23 mouse cellular contexts compared by ENCODE assay signal in the genomic region with DNA sequence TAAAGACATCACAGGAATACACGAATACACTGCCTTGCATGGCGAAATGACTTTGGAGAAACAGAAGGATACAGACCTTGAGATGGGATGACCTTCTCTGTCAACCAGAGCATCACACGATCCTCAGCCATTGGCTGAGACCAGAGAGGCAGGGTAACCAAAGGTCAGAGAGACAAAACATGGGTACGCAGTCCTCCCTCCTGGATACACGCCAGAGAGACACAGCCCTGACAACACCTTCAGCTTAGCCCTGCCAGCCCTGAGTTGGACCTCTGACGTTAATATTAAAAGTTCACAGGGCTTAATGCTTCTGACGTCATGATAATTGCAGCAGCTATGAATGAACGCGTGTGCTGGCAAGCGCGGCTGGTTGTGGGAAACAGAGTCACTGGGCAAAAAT. TPM values are rescaled to one million over a fixed set of nuclear protein-coding genes. Genes with fewer than 3 reads are reported as not detected.
DNase-seq lines count a peak whose midpoint lies in the region; ATAC-seq and TF ChIP-seq lines count a peak whose summit lies in the region.
"Had no signal": no experiment of that assay in that cellular context is flagged by ENCODE, and none has a peak within 500 bp of the region (broad histone marks: within the 10 kb centered on the region; RNA-seq: fewer than 3 reads in every experiment).

No protein-coding gene starts in this region.

- no peaks in the 10 kb centered on the region for H3K27me3 ChIP-seq in heart, embryonic 10.5 days (ENCODE audit: insufficient read depth, poor library complexity, severe bottlenecking)
- no peaks in the 10 kb centered on the region for H3K27me3 ChIP-seq in liver, adult 2 months (ENCODE audit: control insufficient read depth, insufficient read depth, low read length)
- peaks cover 16% of the 10 kb centered on the region for H3K27me3 ChIP-seq in liver, embryonic 12.5 days (replicated peaks)
- no peaks in the 10 kb centered on the region for H3K27me3 ChIP-seq in liver, postnatal 0 days (ENCODE audit: insufficient read depth, low read length)
- no peaks in the 10 kb centered on the region for H3K27me3 ChIP-seq in liver, embryonic 11.5 days (replicated peaks; ENCODE audit: control insufficient read depth, insufficient read depth, low read length)
- H3K27me3 ChIP-seq: embryonic facial prominence, embryonic 13.5 days; embryonic facial prominence, embryonic 15.5 days had no signal

- peak; percentile 84 for DNase-seq in heart, adult 11 months
- no peak for DNase-seq in heart, embryonic 10.5 days (ENCODE audit: low spot score)
- peak; percentile 88 for DNase-seq in liver, adult 2 months (ENCODE audit: extremely low read depth, low read depth, low spot score)
- no peak for DNase-seq in liver, postnatal 0 days
- DNase-seq in liver, embryonic 11.5 days (ENCODE audit: low spot score): no peak
- DNase-seq: adrenal gland, adult 2 months; adrenal gland, postnatal 25 days; cerebellum, adult 11 months; cerebellum, adult 18-20 months; cerebellum, adult 8-10 months; cerebellum, adult 9-11 months; cerebellum, postnatal 14 days; cerebellum, postnatal 36 days; embryo, embryonic 11 days had no signal

- no peak for TF ChIP-seq CTCF in liver, adult 2 months (IDR thresholded peaks at IDR 0.05; ENCODE audit: low read depth, low read length)
- no peak for TF ChIP-seq CTCF in liver, postnatal 0 days (IDR thresholded peaks at IDR 0.05; ENCODE audit: low read depth)

- no peak for ATAC-seq in liver, embryonic 12.5 days
- peak; percentile 78 for ATAC-seq in liver, postnatal 0 days
- ATAC-seq in liver, embryonic 11.5 days (replicated peaks; ENCODE audit: low FRiP score): no peak
- ATAC-seq: forebrain, embryonic 14.5 days; forebrain, embryonic 16.5 days had no signal

- no peak overlapping the region for H3K9ac ChIP-seq in liver, adult 2 months (ENCODE audit: low read depth, low read length)
- H3K9ac ChIP-seq in liver, embryonic 12.5 days: no peak overlapping the region
- H3K9ac ChIP-seq in liver, postnatal 0 days (replicated peaks): no peak overlapping the region
- no peak overlapping the region for H3K9ac ChIP-seq in liver, embryonic 11.5 days (ENCODE audit: low read depth, low read length)
- H3K9ac ChIP-seq: embryonic facial prominence, embryonic 13.5 days; embryonic facial prominence, embryonic 15.5 days; forebrain, embryonic 12.5 days had no signal

- no peak for TF ChIP-seq EP300 in liver, postnatal 0 days (IDR thresholded peaks at IDR 0.05; ENCODE audit: low read depth)

- 0 out of 2 replicates have a peak, but pooled peaks cover 5% of the 10 kb centered on the region for H3K9me3 ChIP-seq in heart, embryonic 10.5 days
- H3K9me3 ChIP-seq in liver, embryonic 12.5 days (replicated peaks): no peaks in the 10 kb centered on the region
- H3K9me3 ChIP-seq in liver, postnatal 0 days (ENCODE audit: low read length): no peaks in the 10 kb centered on the region
- H3K9me3 ChIP-seq in liver, embryonic 11.5 days (ENCODE audit: control insufficient read depth, low read length): 0 out of 2 replicates have a peak, but pooled peaks cover 3% of the 10 kb centered on the region
- H3K9me3 ChIP-seq: embryonic facial prominence, embryonic 13.5 days; embryonic facial prominence, embryonic 15.5 days had no signal

- no peaks in the 10 kb centered on the region for H3K36me3 ChIP-seq in heart, embryonic 10.5 days
- no peaks in the 10 kb centered on the region for H3K36me3 ChIP-seq in liver, adult 2 months (ENCODE audit: control insufficient read depth, insufficient read depth, low read length)
- no peaks in the 10 kb centered on the region for H3K36me3 ChIP-seq in liver, embryonic 12.5 days
- no peaks in the 10 kb centered on the region for H3K36me3 ChIP-seq in liver, postnatal 0 days (replicated peaks; ENCODE audit: insufficient read depth, low read length)
- no peaks in the 10 kb centered on the region for H3K36me3 ChIP-seq in liver, embryonic 11.5 days (ENCODE audit: control insufficient read depth, insufficient read depth, low read length)
- H3K36me3 ChIP-seq: embryonic facial prominence, embryonic 13.5 days; embryonic facial prominence, embryonic 15.5 days; forebrain, embryonic 10.5 days; forebrain, embryonic 12.5 days had no signal

- no peak overlapping the region for H3K4me3 ChIP-seq in heart, embryonic 10.5 days
- no peak overlapping the region for H3K4me3 ChIP-seq in liver, adult 2 months (ENCODE audit: insufficient read depth, low read depth, low read length)
- H3K4me3 ChIP-seq in liver, embryonic 12.5 days: no peak overlapping the region
- no peak overlapping the region for H3K4me3 ChIP-seq in liver, postnatal 0 days (ENCODE audit: low read depth, low read length)
- H3K4me3 ChIP-seq in liver, embryonic 11.5 days (ENCODE audit: low read depth, low read length): no peak overlapping the region
- H3K4me3 ChIP-seq: embryonic facial prominence, embryonic 13.5 days; embryonic facial prominence, embryonic 15.5 days; erythroblast, embryonic 14.5 days; forebrain, embryonic 10.5 days; forebrain, embryonic 12.5 days had no signal

- peaks cover 22% of the 10 kb centered on the region for H3K4me1 ChIP-seq in heart, embryonic 10.5 days
- H3K4me1 ChIP-seq in liver, adult 2 months (ENCODE audit: control insufficient read depth, insufficient read depth, low read length): peaks cover 4% of the 10 kb centered on the region; the same call in 1 of the 2 replicates
- peaks cover 10% of the 10 kb centered on the region; the same call in 1 of the 2 replicates for H3K4me1 ChIP-seq in liver, embryonic 12.5 days
- peaks cover 7% of the 10 kb centered on the region; the same call in 1 of the 2 replicates for H3K4me1 ChIP-seq in liver, postnatal 0 days (ENCODE audit: insufficient read depth)
- H3K4me1 ChIP-seq in liver, embryonic 11.5 days (replicated peaks; ENCODE audit: control insufficient read depth, insufficient read depth, low read length): peaks cover 4% of the 10 kb centered on the region; the same call in 1 of the 2 replicates
- H3K4me1 ChIP-seq: forebrain, embryonic 10.5 days; forebrain, embryonic 12.5 days had no signal

- H3K27ac ChIP-seq in heart, embryonic 10.5 days: no peak overlapping the region
- H3K27ac ChIP-seq in liver, adult 2 months (replicated peaks; ENCODE audit: insufficient read depth, low read depth, low read length): no peak overlapping the region
- H3K27ac ChIP-seq in liver, embryonic 12.5 days: no peak overlapping the region
- no peak overlapping the region for H3K27ac ChIP-seq in liver, postnatal 0 days (ENCODE audit: low read depth)
- no peak overlapping the region for H3K27ac ChIP-seq in liver, embryonic 11.5 days (ENCODE audit: low read depth, low read length)
- H3K27ac ChIP-seq: embryonic facial prominence, embryonic 13.5 days; embryonic facial prominence, embryonic 15.5 days; forebrain, embryonic 10.5 days; forebrain, embryonic 12.5 days had no signal

- no peak for TF ChIP-seq POLR2A in liver, adult 2 months (IDR thresholded peaks at IDR 0.05; ENCODE audit: extremely low read depth, insufficient read depth, low read length)

- H3K4me2 ChIP-seq in liver, embryonic 12.5 days: no peak overlapping the region
- no peak overlapping the region for H3K4me2 ChIP-seq in liver, postnatal 0 days (ENCODE audit: low read depth, low read length)
- no peak overlapping the region for H3K4me2 ChIP-seq in liver, embryonic 11.5 days
- H3K4me2 ChIP-seq: embryonic facial prominence, embryonic 13.5 days; embryonic facial prominence, embryonic 15.5 days; forebrain, embryonic 12.5 days had no signal

- WGBS in heart, embryonic 10.5 days: 78% methylated on average over 11 of the region's 11 CpGs
- 44% methylated on average over 11 of the region's 11 CpGs for WGBS in liver, adult 2 months
- 69% methylated on average over 11 of the region's 11 CpGs for WGBS in liver, embryonic 12.5 days (ENCODE audit: insufficient replicate concordance)
- WGBS in liver, postnatal 0 days (ENCODE audit: insufficient replicate concordance): 72% methylated on average over 11 of the region's 11 CpGs
- 81% methylated on average over 11 of the region's 11 CpGs for WGBS in liver, embryonic 11.5 days

- H3K79me2 ChIP-seq in liver, adult 2 months (ENCODE audit: control insufficient read depth, insufficient read depth, low read length): no peaks in the 10 kb centered on the region

RNA-seq across cellular contexts. Expression of a gene that starts 11.1 kb away (rescaled TPM):
- polyA plus RNA-seq in heart, embryonic 10.5 days (2016; fragmentation: Nextera tagmentation; extraction: Ambion mirVana): 15.3 and 17.7 TPM in 2 replicates
- 0.65 and 0.67 TPM in 2 replicates for total RNA-seq in liver, adult 2 months (2014; rRNA removed)
- 1.8 and 2.9 TPM in 2 replicates for polyA plus RNA-seq in liver, adult 2 months (2012; rRNA removed)
- 2.8 and 3.5 TPM in 2 replicates for polyA plus RNA-seq in liver, embryonic 12.5 days (2016; fragmentation: Nextera tagmentation; extraction: Ambion mirVana)
- 0.82 TPM in 2 replicates for polyA plus RNA-seq in liver, postnatal 0 days (2015; fragmentation: Nextera tagmentation; extraction: Ambion mirVana)
- 15.9 and 16.3 TPM in 2 replicates for polyA plus RNA-seq in liver, embryonic 11.5 days (2014; fragmentation: Nextera tagmentation; extraction: Ambion mirVana)
- total RNA-seq: MEL had no signal

Comparison
In these comparisons a context has a peak if more than half of its experiments do, and no peak if none do; other contexts are left out.
1. DNase-seq: peak in heart, adult 11 months (single experiment) and liver, adult 2 months (single experiment); none in heart, embryonic 10.5 days (single experiment), liver, postnatal 0 days (single experiment) and liver, embryonic 11.5 days (single experiment).